Mouse (Mus musculus) stomach, postnatal 0 days (tissue): Measurements from ENCODE around the gene Pikfyve.

Source experiments
- CTCF ChIP-seq: IDR thresholded peaks from 2 replicates; pipeline ENCODE4 v1.5.1; 2016; ENCODE audit warnings: antibody characterized with exemption, low read depth, mild to moderate bottlenecking, moderate library complexity
- EP300 ChIP-seq: optimal IDR thresholded peaks from 2 replicates; pipeline ENCODE3; 2016; ENCODE audit warnings: antibody characterized with exemption

- TF ChIP-seq CTCF (no peak), EP300 (no peak)
Observed at GRCm38 (mm10) chr1:65169947-65170346, 16.5 kb upstream of the Pikfyve start.
